Mouse (Mus musculus) forebrain, embryonic 14.5 days (tissue): ENCODE data around the gene Gstt1. TPM values are rescaled to one million over a fixed set of nuclear protein-coding genes. Genes with fewer than 3 reads are reported as not detected.

Source experiments
- ATAC-seq: fragments of 200-750 bp; cut with Nextera tagmentation; 2 replicates; pipeline ENCODE4 v1.8.0; 2017; ENCODE audit warnings: mild to moderate bottlenecking, moderate library complexity
- DNase-seq: peaks from one replicate; pipeline ENCODE4 v3.0.0-alpha.2; 2015; ENCODE audit warnings: low spot score
- H3K27ac ChIP-seq: fragments of 300-500 bp; sonication (generic); 2 replicates; pipeline ENCODE4 v1.5.1; 2014; ENCODE audit warnings: low read depth, mild to moderate bottlenecking, control low read depth, low read length, moderate library complexity
- H3K27me3 ChIP-seq: fragments of 300-500 bp; sonication (generic); replicated peaks from 2 replicates; pipeline ENCODE4 v1.6.1; 2014; ENCODE audit warnings: low read length, control low read depth, mixed read lengths; ENCODE audit not compliant: control insufficient read depth, insufficient read depth
- H3K36me3 ChIP-seq: fragments of 300-500 bp; sonication (generic); 2 replicates; pipeline ENCODE4 v1.6.1; 2014; ENCODE audit warnings: low read length, control low read depth; ENCODE audit not compliant: control insufficient read depth, insufficient read depth
- H3K4me1 ChIP-seq: fragments of 300-500 bp; sonication (generic); 2 replicates; pipeline ENCODE4 v1.6.1; 2014; ENCODE audit warnings: antibody characterized with exemption, low read length, control low read depth; ENCODE audit not compliant: control insufficient read depth, insufficient read depth
- H3K4me2 ChIP-seq: fragments of 300-500 bp; sonication (generic); 2 replicates; pipeline ENCODE4 v1.6.1; 2014; ENCODE audit warnings: mild to moderate bottlenecking, control low read depth, low read length
- H3K4me3 ChIP-seq: fragments of 300-500 bp; sonication (generic); 2 replicates; pipeline ENCODE4 v1.5.1; 2014; ENCODE audit warnings: low read depth, low read length, control low read depth
- H3K9ac ChIP-seq: fragments of 300-500 bp; sonication (generic); 2 replicates; pipeline ENCODE4 v1.6.1; 2014; ENCODE audit warnings: mild to moderate bottlenecking, low read length, control low read depth, moderate library complexity
- H3K9me3 ChIP-seq: fragments of 300-500 bp; sonication (generic); replicated peaks from 2 replicates; pipeline ENCODE4 v1.6.1; 2016; ENCODE audit warnings: low read length, control low read depth, mixed read lengths; ENCODE audit not compliant: control insufficient read depth
- WGBS: fragments of 180-500 bp; shearing (Covaris S2); extraction: QIAGEN DNeasy Blood & Tissue Kit; methylation state at CpG from one replicate; pipeline ENCODE4 v1.1.7; 2014; 5-methylcytosine and 5-hydroxymethylcytosine counted together
- polyA plus RNA-seq: library from polyadenylated mRNA; unstranded; fragments of >200 nt; fragmentation: Nextera tagmentation; extraction: Ambion mirVana; gene quantifications from 2 replicates; pipeline ENCODE4 v1.2.1, GENCODE M21; 2014

The Gstt1 gene
- polyA plus RNA-seq, 1 experiment from 2014 or later: 11.5 TPM

DNA sequence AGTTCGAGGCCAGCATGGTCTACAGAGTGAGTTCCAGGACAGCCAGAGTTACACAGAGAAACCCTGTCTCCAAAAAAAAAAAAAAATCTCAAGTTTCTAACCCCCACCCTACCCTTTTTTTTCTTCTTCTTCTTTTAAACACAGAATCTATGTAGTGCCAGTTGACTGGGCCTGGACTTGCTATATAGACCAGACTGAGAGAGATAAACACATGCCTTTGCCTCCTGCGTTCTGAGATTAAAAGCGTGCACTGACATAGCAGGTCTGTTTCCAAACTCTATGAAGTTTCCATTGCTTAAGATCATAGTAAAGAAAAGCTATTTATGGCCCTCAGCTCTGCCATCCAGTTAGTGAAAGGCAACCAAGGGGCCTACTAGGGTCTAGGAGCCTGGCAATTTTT lies 36.0 kb downstream of the Gstt1 start:
- H3K9me3 ChIP-seq: 0 out of 2 replicates have a peak, but pooled peaks cover 2% of the 10 kb centered on the region
- no peaks in the 10 kb centered on the region for H3K27me3 ChIP-seq
- H3K36me3 ChIP-seq: 0 out of 2 replicates have a peak, but pooled peaks cover 5% of the 10 kb centered on the region
- no peak overlapping the region for H3K4me3 ChIP-seq
- H3K4me2 ChIP-seq: no peak overlapping the region
- ATAC-seq (no peak), DNase-seq (no peak)
- H3K27ac ChIP-seq: no peak overlapping the region
- H3K4me1 ChIP-seq: 0 out of 2 replicates have a peak, but pooled peaks cover 3% of the 10 kb centered on the region
- H3K9ac ChIP-seq: no peak overlapping the region
- 89% methylated on average over 3 of the region's 3 CpGs for WGBS

DNA sequence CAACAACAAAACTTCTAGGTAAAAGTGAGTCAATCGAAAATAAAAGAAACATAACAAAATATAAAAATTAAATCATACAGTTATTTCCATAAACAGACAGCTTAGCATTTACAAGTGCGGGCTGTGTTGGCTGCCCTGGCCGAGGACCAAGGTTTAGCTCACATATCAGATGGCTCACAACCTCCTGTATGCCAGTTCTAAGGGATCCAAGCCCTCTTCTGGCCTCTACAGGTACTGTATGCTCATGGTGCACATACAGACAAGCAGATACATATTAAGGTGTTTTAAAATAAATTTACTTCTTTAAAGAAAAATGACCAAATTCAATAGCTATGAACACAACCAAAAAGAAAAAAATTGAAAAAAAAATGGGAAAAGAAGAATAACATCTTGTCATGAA lies 38.1 kb downstream of the Gstt1 start:
- peaks cover 6% of the 10 kb centered on the region for H3K36me3 ChIP-seq
- DNase-seq: no peak
- no peak for ATAC-seq
- no peak overlapping the region for H3K4me3 ChIP-seq
- 0 out of 2 replicates have a peak, but pooled peaks cover 3% of the 10 kb centered on the region for H3K4me1 ChIP-seq
- no peak overlapping the region for H3K4me2 ChIP-seq
- no peak overlapping the region for H3K27ac ChIP-seq
- H3K9me3 ChIP-seq: 0 out of 2 replicates have a peak, but pooled peaks cover 2% of the 10 kb centered on the region
- WGBS: 95% methylated on average over 3 of the region's 3 CpGs
- no peaks in the 10 kb centered on the region for H3K27me3 ChIP-seq
- no peak overlapping the region for H3K9ac ChIP-seq

DNA sequence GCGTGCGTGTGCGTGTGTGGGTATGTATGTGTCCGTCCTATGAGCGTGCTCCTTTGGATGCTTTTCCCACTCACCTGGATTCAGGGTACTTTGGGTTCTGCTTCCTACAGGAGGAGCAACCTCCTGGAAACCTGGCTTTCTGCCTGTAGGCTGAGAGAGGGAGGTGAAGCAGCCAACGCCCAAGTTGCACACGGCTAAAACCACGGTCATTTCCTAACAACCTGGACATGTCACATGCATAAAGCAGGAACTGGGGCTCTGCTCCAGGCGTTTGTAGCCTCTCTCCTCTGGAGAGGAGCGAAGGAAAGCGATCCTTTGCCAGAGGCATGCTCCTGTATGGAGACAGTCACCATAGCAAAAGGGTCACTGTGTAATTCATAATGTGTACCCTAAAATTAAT lies 41.7 kb downstream of the Gstt1 start:
- WGBS: 95% methylated on average over 11 of the region's 11 CpGs
- no peak overlapping the region for H3K4me2 ChIP-seq
- H3K4me3 ChIP-seq: no peak overlapping the region
- 0 out of 2 replicates have a peak, but pooled peaks cover 2% of the 10 kb centered on the region for H3K9me3 ChIP-seq
- ATAC-seq (no peak), DNase-seq (no peak)
- no peaks in the 10 kb centered on the region for H3K27me3 ChIP-seq
- H3K36me3 ChIP-seq: peaks cover 42% of the 10 kb centered on the region
- H3K4me1 ChIP-seq: no peaks in the 10 kb centered on the region
- H3K9ac ChIP-seq: no peak overlapping the region
- no peak overlapping the region for H3K27ac ChIP-seq

DNA sequence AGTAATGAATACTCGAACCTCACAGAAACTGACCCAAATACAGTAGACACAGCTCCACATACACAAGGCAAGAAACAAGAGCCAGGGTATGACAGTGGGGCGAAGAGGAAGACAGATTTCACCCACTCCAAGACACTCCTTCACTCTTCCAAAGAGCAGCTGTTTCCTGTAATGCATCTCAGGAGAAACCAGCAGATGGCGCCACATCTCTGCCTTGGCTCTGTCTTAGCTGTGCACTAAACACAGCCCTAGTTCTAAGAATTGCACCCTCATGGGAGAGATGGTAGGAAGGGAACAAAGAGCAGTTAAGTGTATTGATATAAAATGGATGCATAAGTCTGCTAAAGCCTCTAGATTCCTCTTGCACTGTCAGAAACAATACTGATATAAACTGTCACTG lies 54.4 kb downstream of the Gstt1 start:
- peak overlapping the region; percentile 70 for H3K27ac ChIP-seq
- ATAC-seq: peak; percentile 94

DNA sequence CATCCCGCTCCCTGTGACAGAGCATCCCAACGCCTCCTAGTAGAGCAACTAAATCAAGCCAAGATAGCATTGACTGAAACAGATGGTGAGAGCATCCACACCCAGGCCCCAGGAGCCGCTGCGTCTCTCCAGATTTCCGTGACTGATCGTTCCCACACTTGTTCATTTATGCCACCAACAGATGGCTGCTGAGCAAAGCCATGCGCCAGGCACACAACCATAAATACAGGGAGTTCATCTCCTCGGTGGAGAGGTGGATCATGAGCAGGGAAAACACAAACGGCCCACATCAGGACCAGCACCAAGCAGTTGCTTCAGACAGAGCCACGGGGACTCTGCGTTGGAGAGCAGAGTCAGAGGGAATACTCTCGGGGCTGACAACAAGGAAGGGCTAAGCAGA lies 55.0 kb downstream of the Gstt1 start:
- no peak overlapping the region for H3K4me2 ChIP-seq
- H3K9me3 ChIP-seq: no peaks in the 10 kb centered on the region
- H3K4me3 ChIP-seq: no peak overlapping the region
- 84% methylated on average over 12 of the region's 12 CpGs for WGBS
- ATAC-seq: peak; percentile 70; the same call in 1 of the 2 replicates
- DNase-seq: peak; percentile 56
- no peak overlapping the region for H3K9ac ChIP-seq
- peaks cover 78% of the 10 kb centered on the region for H3K36me3 ChIP-seq
- peak overlapping the region; percentile 69; the same call in 1 of the 2 replicates for H3K27ac ChIP-seq
- no peaks in the 10 kb centered on the region for H3K4me1 ChIP-seq
- H3K27me3 ChIP-seq: no peaks in the 10 kb centered on the region

More for the DNA sequence above, 54.4 kb downstream of the Gstt1 start:
- H3K4me1 ChIP-seq: no peaks in the 10 kb centered on the region
- no peak overlapping the region for H3K4me3 ChIP-seq
- DNase-seq: peak; percentile 94
- WGBS: 42% methylated on average over 3 of the region's 3 CpGs
- no peak overlapping the region for H3K4me2 ChIP-seq
- H3K36me3 ChIP-seq: peaks cover 76% of the 10 kb centered on the region
- no peaks in the 10 kb centered on the region for H3K27me3 ChIP-seq
- no peak overlapping the region for H3K9ac ChIP-seq
- H3K9me3 ChIP-seq: no peaks in the 10 kb centered on the region

DNA sequence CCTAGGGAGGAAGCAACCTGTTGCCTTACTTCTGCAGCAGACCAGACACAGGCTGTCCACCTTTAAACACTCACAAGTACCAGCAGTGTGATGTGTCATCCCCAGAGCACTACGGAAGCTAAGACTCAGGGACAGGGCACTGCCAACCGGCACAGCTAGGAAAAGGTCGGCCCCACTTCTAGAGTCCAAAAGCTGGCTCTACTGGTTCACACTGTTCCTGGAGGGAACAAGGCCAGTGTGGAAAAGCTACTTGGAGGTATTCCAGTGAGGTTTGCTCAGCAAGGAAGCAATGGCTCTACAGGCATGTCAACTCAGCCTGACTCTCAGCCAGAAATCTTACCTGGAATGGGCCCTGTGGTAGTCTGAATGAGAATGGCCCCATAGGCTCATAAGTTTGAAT lies 57.5 kb downstream of the Gstt1 start:
- Histone ChIP-seq H3K27me3 (no peaks in the 10 kb centered on the region), H3K27ac (no peak overlapping the region), H3K4me3 (no peak overlapping the region), H3K36me3 (peaks cover 76% of the 10 kb centered on the region), H3K4me1 (no peaks in the 10 kb centered on the region), H3K9ac (no peak overlapping the region), H3K9me3 (no peaks in the 10 kb centered on the region), H3K4me2 (no peak overlapping the region)
- WGBS: 99% methylated on average over 3 of the region's 3 CpGs
- no peak for ATAC-seq
- DNase-seq: no peak

Other genes with a start within 250 kb of the Gstt1 start
- gene Lrrc75b, start 238.3 kb downstream of the Gstt1 start, polyA plus RNA-seq: 15.7 and 18.8 TPM in 2 replicates
- 1.1 and 1.2 TPM in 2 replicates for gene Ggt1, start 237.0 kb downstream of the Gstt1 start, polyA plus RNA-seq
- gene Ggt5, start 209.2 kb downstream of the Gstt1 start, polyA plus RNA-seq: 1.8 and 2.1 TPM in 2 replicates
- 1.3 TPM in 2 replicates for gene Susd2, start 154.6 kb downstream of the Gstt1 start, polyA plus RNA-seq
- 32.0 and 40.5 TPM in 2 replicates for gene Cabin1, start 34.2 kb downstream of the Gstt1 start, polyA plus RNA-seq
- 65.1 and 79.7 TPM in 2 replicates for gene Ddt, start 25.2 kb downstream of the Gstt1 start, polyA plus RNA-seq
- gene Gm20441, start 17.6 kb downstream of the Gstt1 start, polyA plus RNA-seq: 0.34 TPM in 1 of 2 replicates, not detected in the other
- gene Gstt3, start 17.2 kb downstream of the Gstt1 start, polyA plus RNA-seq: 0.67 and 1.2 TPM in 2 replicates
- gene Gstt4, start 24.0 kb upstream of the Gstt1 start, polyA plus RNA-seq: not detected in 2 replicates
- 4.1 and 6.0 TPM in 2 replicates for gene Gstt2, start 38.8 kb upstream of the Gstt1 start, polyA plus RNA-seq
- 1,715 and 2,306 TPM in 2 replicates for gene Mif, start 61.7 kb upstream of the Gstt1 start, polyA plus RNA-seq
- 1.6 and 1.7 TPM in 2 replicates for gene Derl3, start 94.8 kb upstream of the Gstt1 start, polyA plus RNA-seq
- gene Smarcb1, start 123.0 kb upstream of the Gstt1 start, polyA plus RNA-seq: 253 and 292 TPM in 2 replicates
- 32.7 TPM in 2 replicates for gene Chchd10, start 134.5 kb upstream of the Gstt1 start, polyA plus RNA-seq
- gene Mmp11, start 137.9 kb upstream of the Gstt1 start, polyA plus RNA-seq: 19.4 and 25.1 TPM in 2 replicates
- not detected in 2 replicates for gene Gm867, start 142.1 kb upstream of the Gstt1 start, polyA plus RNA-seq
- gene Vpreb3, start 144.5 kb upstream of the Gstt1 start, polyA plus RNA-seq: 0.63 TPM in 1 of 2 replicates, not detected in the other
- not detected in 2 replicates for gene Gm5134, start 155.9 kb upstream of the Gstt1 start, polyA plus RNA-seq
- 11.7 and 12.2 TPM in 2 replicates for gene Zfp280b, start 234.1 kb upstream of the Gstt1 start, polyA plus RNA-seq